Mouse (Mus musculus): Measurements from ENCODE around the gene Pkn1. TPM values are rescaled to one million over a fixed set of nuclear protein-coding genes. Genes with fewer than 3 reads are reported as not detected.
A peak's percentile ranks its signal among the peaks of the same experiment; 100 is the strongest.

The Pkn1 gene
- polyA plus RNA-seq, 1 experiment, result 13.3 TPM

DNA sequence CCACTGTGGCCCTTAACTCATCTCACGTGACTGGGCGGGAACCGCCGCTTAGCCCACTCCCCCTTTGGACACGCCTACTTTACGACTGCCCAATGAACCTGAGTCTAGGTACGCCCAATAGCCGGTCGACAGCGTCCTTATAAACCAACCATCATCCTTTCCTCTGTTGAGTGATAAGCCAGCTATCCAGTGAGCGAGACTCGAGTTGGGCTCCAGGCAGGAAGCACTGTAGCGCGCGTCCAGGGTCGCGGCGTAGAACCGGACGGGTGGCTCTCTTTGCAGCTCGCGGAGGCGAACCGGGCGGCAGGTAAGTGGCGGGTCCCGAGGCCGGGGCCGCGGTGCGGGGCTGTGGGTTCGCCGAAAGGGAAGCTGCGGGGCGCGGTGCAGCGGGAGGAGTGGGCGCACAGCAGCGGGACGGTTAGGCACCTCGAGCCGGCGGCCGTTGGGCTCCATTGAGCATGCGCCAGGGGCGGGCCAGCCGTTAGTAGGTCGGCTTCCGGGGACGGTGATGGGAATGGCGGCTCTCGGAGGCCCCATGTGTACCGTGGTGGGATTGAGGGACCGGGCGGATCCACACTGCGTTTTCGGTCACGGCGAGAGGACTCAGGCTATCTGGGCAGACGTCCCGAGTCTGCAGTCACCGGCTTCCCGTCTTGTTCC is 16.2 kb upstream of the Pkn1 start, which contains the start of gene Ddx39:
Ddx39 (plus strand) TSS at position 147 of the 660 bp plus-strand sequence.
- H3K36me3 ChIP-seq (ENCODE audit: control insufficient read depth, insufficient read depth, low read length), result no peaks in the 10 kb centered on the region
- peaks cover 5% of the 10 kb centered on the region for H3K4me1 ChIP-seq (ENCODE audit: control insufficient read depth, insufficient read depth, low read length)
- H3K4me3 ChIP-seq (ENCODE audit: control insufficient read depth, low read depth, low read length), result peak within 1 kb of the TSS; percentile 92
- H3K27me3 ChIP-seq (ENCODE audit: control insufficient read depth, insufficient read depth, low read length), result no peaks in the 10 kb centered on the region
- H3K27ac ChIP-seq (ENCODE audit: control insufficient read depth, insufficient read depth, low read depth, low read length), result peak within 1 kb of the TSS; percentile 94
- TF ChIP-seq POLR2A (IDR thresholded peaks at IDR 0.05; ENCODE audit: control insufficient read depth, low read depth, low read length) (peak; percentile 86), CTCF (IDR thresholded peaks at IDR 0.05; ENCODE audit: control insufficient read depth, insufficient read depth, insufficient replicate concordance, low read depth, low read length) (no peak)

DNA sequence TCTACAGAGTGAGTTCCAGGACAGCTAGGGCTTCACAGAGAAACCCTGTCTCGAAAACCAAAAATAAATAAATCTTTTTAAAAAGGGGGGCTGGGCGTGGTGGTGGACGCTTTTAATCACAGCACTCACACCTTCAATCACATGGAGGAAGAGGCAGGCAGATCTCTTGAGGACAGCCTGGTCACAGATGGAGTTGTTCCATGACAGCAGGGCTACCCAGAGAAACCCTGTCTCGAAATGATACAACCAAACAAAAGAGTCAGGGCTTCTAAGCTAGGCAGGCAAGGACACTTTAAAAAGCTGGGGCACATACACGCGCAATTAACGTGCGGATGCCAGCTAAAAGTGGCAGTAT is 15.7 kb upstream of the Pkn1 start:
- H3K27me3 ChIP-seq (ENCODE audit: control insufficient read depth, insufficient read depth, low read length), result no peaks in the 10 kb centered on the region
- peak overlapping the region; percentile 92 for H3K4me3 ChIP-seq (ENCODE audit: control insufficient read depth, low read depth, low read length)
- peaks cover 5% of the 10 kb centered on the region for H3K4me1 ChIP-seq (ENCODE audit: control insufficient read depth, insufficient read depth, low read length)
- H3K36me3 ChIP-seq (ENCODE audit: control insufficient read depth, insufficient read depth, low read length), result no peaks in the 10 kb centered on the region
- peak overlapping the region; percentile 94 for H3K27ac ChIP-seq (ENCODE audit: control insufficient read depth, insufficient read depth, low read depth, low read length)
- TF ChIP-seq POLR2A (IDR thresholded peaks at IDR 0.05; ENCODE audit: control insufficient read depth, low read depth, low read length) (no peak), CTCF (IDR thresholded peaks at IDR 0.05; ENCODE audit: control insufficient read depth, insufficient read depth, insufficient replicate concordance, low read depth, low read length) (no peak)

DNA sequence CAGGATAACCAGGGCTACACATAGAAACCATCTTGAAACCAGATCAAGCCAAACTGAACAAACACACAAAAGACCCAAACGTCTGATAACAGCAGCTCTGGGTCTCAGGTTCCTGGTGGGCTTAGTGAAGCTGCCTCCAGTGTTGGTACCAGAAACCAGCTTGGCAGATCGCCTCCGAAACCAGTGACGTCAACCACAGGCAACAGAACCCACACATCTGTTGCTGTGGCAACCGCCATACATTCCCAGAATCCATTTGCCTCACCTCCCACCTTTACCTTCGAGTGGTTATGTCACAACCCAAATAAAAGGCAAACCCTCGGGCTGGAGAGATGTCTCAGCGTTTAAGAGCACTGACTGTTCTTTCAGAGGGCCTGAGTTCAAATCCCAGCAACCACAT is 8.6 kb upstream of the Pkn1 start:
- Histone ChIP-seq H3K36me3 (ENCODE audit: control insufficient read depth, insufficient read depth, low read length) (no peaks in the 10 kb centered on the region), H3K4me3 (ENCODE audit: control insufficient read depth, low read depth, low read length) (peak overlapping the region; percentile 69), H3K27ac (ENCODE audit: control insufficient read depth, insufficient read depth, low read depth, low read length) (peak overlapping the region; percentile 3; the same call in 1 of the 2 replicates), H3K27me3 (ENCODE audit: control insufficient read depth, insufficient read depth, low read length) (no peaks in the 10 kb centered on the region), H3K4me1 (ENCODE audit: control insufficient read depth, insufficient read depth, low read length) (peaks cover 11% of the 10 kb centered on the region)
- TF ChIP-seq CTCF (IDR thresholded peaks at IDR 0.05; ENCODE audit: control insufficient read depth, insufficient read depth, insufficient replicate concordance, low read depth, low read length), result no peak
- peak; percentile 56; the same call in 1 of the 2 replicates for TF ChIP-seq POLR2A (IDR thresholded peaks at IDR 0.05; ENCODE audit: control insufficient read depth, low read depth, low read length)

DNA sequence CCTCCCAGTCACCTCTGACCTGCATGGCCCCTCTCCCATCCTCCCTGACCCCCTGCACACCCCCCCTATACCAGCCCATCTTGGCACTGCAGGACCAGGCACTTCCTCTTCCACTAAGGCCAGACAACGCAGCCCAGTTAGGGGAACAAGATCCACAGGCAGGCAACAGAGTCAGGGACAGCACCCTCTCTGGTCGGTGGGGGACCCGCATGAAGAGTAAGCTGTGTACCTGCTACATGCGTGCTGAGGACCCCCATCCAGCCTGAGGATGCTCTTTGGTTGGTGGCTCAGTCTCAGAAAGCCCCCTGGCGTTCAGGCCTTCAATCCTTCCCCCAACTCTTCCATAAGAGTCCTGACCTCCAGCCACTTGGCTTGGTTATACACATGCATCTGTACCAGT is 7.4 kb upstream of the Pkn1 start:
- Histone ChIP-seq H3K4me3 (ENCODE audit: control insufficient read depth, low read depth, low read length) (peak overlapping the region; percentile 32), H3K27me3 (ENCODE audit: control insufficient read depth, insufficient read depth, low read length) (no peaks in the 10 kb centered on the region), H3K27ac (ENCODE audit: control insufficient read depth, insufficient read depth, low read depth, low read length) (no peak overlapping the region), H3K4me1 (ENCODE audit: control insufficient read depth, insufficient read depth, low read length) (peaks cover 8% of the 10 kb centered on the region), H3K36me3 (ENCODE audit: control insufficient read depth, insufficient read depth, low read length) (no peaks in the 10 kb centered on the region)
- no peak for TF ChIP-seq CTCF (IDR thresholded peaks at IDR 0.05; ENCODE audit: control insufficient read depth, insufficient read depth, insufficient replicate concordance, low read depth, low read length)
- no peak for TF ChIP-seq POLR2A (IDR thresholded peaks at IDR 0.05; ENCODE audit: control insufficient read depth, low read depth, low read length)

DNA sequence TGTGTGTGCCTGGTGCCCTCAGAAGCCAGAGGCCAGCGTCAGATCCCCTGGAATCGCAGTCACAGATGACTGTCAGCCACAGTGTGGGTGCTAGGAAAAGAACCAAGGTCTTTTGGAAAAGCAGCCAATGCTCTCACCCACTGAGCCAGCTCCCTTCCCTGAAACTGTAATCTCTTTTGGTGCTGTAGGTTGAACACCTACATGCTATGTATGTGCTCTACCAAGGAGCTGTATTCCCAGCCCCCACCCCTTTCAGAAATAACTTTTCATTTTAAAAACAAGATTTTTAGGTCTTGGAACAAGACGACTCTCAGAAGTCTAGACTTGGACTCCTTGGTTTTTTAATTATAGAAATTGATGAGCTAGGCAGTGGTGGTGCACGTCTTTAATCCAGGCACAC is 4.4 kb upstream of the Pkn1 start:
- peaks cover 15% of the 10 kb centered on the region for H3K4me1 ChIP-seq (ENCODE audit: control insufficient read depth, insufficient read depth, low read length)
- H3K4me3 ChIP-seq (ENCODE audit: control insufficient read depth, low read depth, low read length), result no peak overlapping the region
- no peaks in the 10 kb centered on the region for H3K36me3 ChIP-seq (ENCODE audit: control insufficient read depth, insufficient read depth, low read length)
- TF ChIP-seq POLR2A (IDR thresholded peaks at IDR 0.05; ENCODE audit: control insufficient read depth, low read depth, low read length), result no peak
- TF ChIP-seq CTCF (IDR thresholded peaks at IDR 0.05; ENCODE audit: control insufficient read depth, insufficient read depth, insufficient replicate concordance, low read depth, low read length), result no peak
- no peak overlapping the region for H3K27ac ChIP-seq (ENCODE audit: control insufficient read depth, insufficient read depth, low read depth, low read length)
- H3K27me3 ChIP-seq (ENCODE audit: control insufficient read depth, insufficient read depth, low read length), result no peaks in the 10 kb centered on the region

DNA sequence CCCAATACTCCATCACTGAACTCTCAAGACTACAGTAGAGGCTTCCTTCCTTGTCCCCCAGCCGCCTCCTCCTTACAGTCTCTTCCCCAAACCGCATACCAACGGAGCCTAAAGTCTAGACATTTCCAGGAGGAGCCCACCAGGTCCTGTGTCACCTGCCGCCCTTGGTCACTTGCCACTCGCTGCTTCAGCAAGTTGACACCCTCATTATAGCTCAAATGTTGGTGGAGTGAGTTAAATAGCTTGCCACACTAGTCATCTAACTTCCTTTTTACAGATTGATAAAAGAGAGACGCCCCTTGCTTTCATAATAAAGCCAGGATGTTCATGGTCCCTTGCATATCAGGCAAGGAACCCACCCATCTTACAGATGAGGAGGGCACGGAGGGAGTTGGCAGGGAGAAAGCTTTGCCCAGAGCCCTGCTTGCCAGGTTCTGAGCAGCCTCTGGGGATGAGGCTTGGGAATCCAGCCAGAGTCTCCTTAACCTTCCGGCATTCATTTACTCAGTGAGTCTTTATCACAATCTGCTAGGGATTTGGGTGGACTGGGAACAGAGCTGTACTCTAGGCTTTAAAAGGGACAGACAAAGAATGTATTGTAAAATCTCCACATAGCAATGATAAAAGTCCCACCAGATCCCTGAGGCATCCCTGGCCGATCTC is 1.6 kb upstream of the Pkn1 start:
- H3K4me3 ChIP-seq (ENCODE audit: control insufficient read depth, low read depth, low read length), result no peak overlapping the region
- 0 out of 2 replicates have a peak overlapping the region, but pooled peaks have one; percentile 20 for H3K27ac ChIP-seq (ENCODE audit: control insufficient read depth, insufficient read depth, low read depth, low read length)
- no peaks in the 10 kb centered on the region for H3K27me3 ChIP-seq (ENCODE audit: control insufficient read depth, insufficient read depth, low read length)
- peaks cover 16% of the 10 kb centered on the region for H3K4me1 ChIP-seq (ENCODE audit: control insufficient read depth, insufficient read depth, low read length)
- no peaks in the 10 kb centered on the region for H3K36me3 ChIP-seq (ENCODE audit: control insufficient read depth, insufficient read depth, low read length)
- no peak for TF ChIP-seq POLR2A (IDR thresholded peaks at IDR 0.05; ENCODE audit: control insufficient read depth, low read depth, low read length)
- TF ChIP-seq CTCF (IDR thresholded peaks at IDR 0.05; ENCODE audit: control insufficient read depth, insufficient read depth, insufficient replicate concordance, low read depth, low read length), result no peak

DNA sequence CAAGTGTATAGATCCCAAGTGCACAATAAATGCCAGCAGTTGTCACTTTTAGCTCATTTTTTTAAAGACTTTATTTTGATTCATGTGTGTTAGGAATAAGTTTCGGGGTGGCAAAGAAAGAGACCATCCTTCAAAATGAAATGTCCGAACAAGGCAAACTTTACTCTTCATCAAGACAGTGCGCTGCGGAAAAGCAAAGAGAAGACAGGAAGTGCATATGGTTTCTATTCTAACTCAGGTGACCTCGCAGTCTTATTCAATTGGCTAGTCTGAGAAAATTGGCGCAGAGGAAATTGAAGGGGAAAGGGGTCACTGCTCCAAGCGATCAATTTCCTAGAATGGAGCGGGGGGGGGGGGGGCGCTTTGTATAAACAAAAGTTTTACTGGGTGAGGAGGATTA is 587 bp upstream of the Pkn1 start:
- Histone ChIP-seq H3K27ac (ENCODE audit: control insufficient read depth, insufficient read depth, low read depth, low read length) (peak overlapping the region; percentile 65; the same call in 1 of the 2 replicates), H3K27me3 (ENCODE audit: control insufficient read depth, insufficient read depth, low read length) (no peaks in the 10 kb centered on the region), H3K36me3 (ENCODE audit: control insufficient read depth, insufficient read depth, low read length) (no peaks in the 10 kb centered on the region), H3K4me3 (ENCODE audit: control insufficient read depth, low read depth, low read length) (peak overlapping the region; percentile 85), H3K4me1 (ENCODE audit: control insufficient read depth, insufficient read depth, low read length) (peaks cover 16% of the 10 kb centered on the region)
- TF ChIP-seq CTCF (IDR thresholded peaks at IDR 0.05; ENCODE audit: control insufficient read depth, insufficient read depth, insufficient replicate concordance, low read depth, low read length) (no peak), POLR2A (IDR thresholded peaks at IDR 0.05; ENCODE audit: control insufficient read depth, low read depth, low read length) (no peak)

Data from testis, adult 2 months (tissue).